Mouse (Mus musculus) right cerebral cortex, postnatal 10 days (tissue): ENCODE data around the gene Kirrel.

Source experiments
- DNase-seq, 2 experiments: peaks; one replicate each; pipeline ENCODE4 v3.0.0; 2021; ENCODE audit warnings: low spot score in 2 of 2

Gene Kirrel

GRCm38 (mm10) chr3:87079751-87080150 is 94.8 kb downstream of the Kirrel start:
- no peak for DNase-seq

- no peak for DNase-seq
Observed at GRCm38 (mm10) chr3:87079301-87079700, 95.2 kb downstream of the Kirrel start.

GRCm38 (mm10) chr3:87077681-87078080 is 96.9 kb downstream of the Kirrel start:
- DNase-seq: no peak

- no peak for DNase-seq
Observed at GRCm38 (mm10) chr3:87076899-87077298, 97.6 kb downstream of the Kirrel start.

- DNase-seq: no peak
Observed at GRCm38 (mm10) chr3:87076161-87076560, 98.4 kb downstream of the Kirrel start.

GRCm38 (mm10) chr3:87072612-87073515 is 101.7 kb downstream of the Kirrel start:
- peak in 1 of 2 experiments; percentile 16 for DNase-seq

GRCm38 (mm10) chr3:87072191-87072590 is 102.4 kb downstream of the Kirrel start:
- DNase-seq: no peak

- DNase-seq: no peak
Observed at GRCm38 (mm10) chr3:87067396-87067975, 107.1 kb downstream of the Kirrel start.

GRCm38 (mm10) chr3:87053939-87054338 is 120.6 kb downstream of the Kirrel start:
- DNase-seq: no peak

GRCm38 (mm10) chr3:87047801-87048200 is 126.7 kb downstream of the Kirrel start:
- no peak for DNase-seq

GRCm38 (mm10) chr3:87041733-87042132 is 132.8 kb downstream of the Kirrel start:
- DNase-seq: no peak

GRCm38 (mm10) chr3:87038500-87038899 is 136.0 kb downstream of the Kirrel start:
- DNase-seq: no peak

GRCm38 (mm10) chr3:87034061-87034460 is 140.5 kb downstream of the Kirrel start:
- DNase-seq: no peak

- DNase-seq: peak; percentile 75 to 87
Observed at GRCm38 (mm10) chr3:87033357-87033756, 141.2 kb downstream of the Kirrel start.

GRCm38 (mm10) chr3:87030855-87031254 is 143.7 kb downstream of the Kirrel start:
- DNase-seq: peak; percentile 75 to 79
